Mouse (Mus musculus): ENCODE measurements at regions not wholly inside any gene's neighbourhood (a gene's known extent, or its start where the extent isn't known, plus 50 kb on each side); places are given as distances from the start of the nearest gene placed in this dataset.

- TF ChIP-seq CTCF (IDR thresholded peaks at IDR 0.05) (no peak), POLR2A (IDR thresholded peaks at IDR 0.05; ENCODE audit: insufficient read depth, low read depth, low read length) (no peak), EP300 (IDR thresholded peaks at IDR 0.05; ENCODE audit: insufficient read depth, low read depth, low read length) (no peak)
Measured at GRCm38 (mm10) chr2:166316409-166316916, 161.0 kb upstream of the Sulf2 start.

All from heart, adult 2 months (tissue).